Mouse (Mus musculus) brown adipose tissue, adult 24 weeks (tissue): ENCODE results near the gene Lrrc2. TPM values are rescaled to one million over a fixed set of nuclear protein-coding genes. Genes with fewer than 3 reads are reported as not detected.

ENCODE experiments used
- H3K27ac ChIP-seq: fragments of 200-500 bp; replicated peaks from 2 replicates; pipeline ENCODE4 v1.5.1; 2012; ENCODE audit warnings: low read depth, mild to moderate bottlenecking, low read length
- H3K4me1 ChIP-seq: fragments of 200-500 bp; 2 replicates; pipeline ENCODE4 v1.6.1; 2012; ENCODE audit warnings: low read length, mixed read lengths; ENCODE audit not compliant: control insufficient read depth, insufficient read depth, insufficient read length
- H3K4me3 ChIP-seq: fragments of 200-500 bp; 2 replicates; pipeline ENCODE4 v1.5.1; 2012; ENCODE audit warnings: low read depth, mild to moderate bottlenecking, low read length, moderate library complexity; ENCODE audit not compliant: insufficient read depth
- polyA plus RNA-seq: library from polyadenylated mRNA; stranded (reverse); fragments of >200 nt; gene quantifications from 2 replicates; pipeline ENCODE4 v1.2.4, GENCODE M21; 2012; ENCODE audit not compliant: missing spikeins, insufficient read depth, insufficient read length

Gene Lrrc2
- polyA plus RNA-seq, 1 experiment: not detected

DNA sequence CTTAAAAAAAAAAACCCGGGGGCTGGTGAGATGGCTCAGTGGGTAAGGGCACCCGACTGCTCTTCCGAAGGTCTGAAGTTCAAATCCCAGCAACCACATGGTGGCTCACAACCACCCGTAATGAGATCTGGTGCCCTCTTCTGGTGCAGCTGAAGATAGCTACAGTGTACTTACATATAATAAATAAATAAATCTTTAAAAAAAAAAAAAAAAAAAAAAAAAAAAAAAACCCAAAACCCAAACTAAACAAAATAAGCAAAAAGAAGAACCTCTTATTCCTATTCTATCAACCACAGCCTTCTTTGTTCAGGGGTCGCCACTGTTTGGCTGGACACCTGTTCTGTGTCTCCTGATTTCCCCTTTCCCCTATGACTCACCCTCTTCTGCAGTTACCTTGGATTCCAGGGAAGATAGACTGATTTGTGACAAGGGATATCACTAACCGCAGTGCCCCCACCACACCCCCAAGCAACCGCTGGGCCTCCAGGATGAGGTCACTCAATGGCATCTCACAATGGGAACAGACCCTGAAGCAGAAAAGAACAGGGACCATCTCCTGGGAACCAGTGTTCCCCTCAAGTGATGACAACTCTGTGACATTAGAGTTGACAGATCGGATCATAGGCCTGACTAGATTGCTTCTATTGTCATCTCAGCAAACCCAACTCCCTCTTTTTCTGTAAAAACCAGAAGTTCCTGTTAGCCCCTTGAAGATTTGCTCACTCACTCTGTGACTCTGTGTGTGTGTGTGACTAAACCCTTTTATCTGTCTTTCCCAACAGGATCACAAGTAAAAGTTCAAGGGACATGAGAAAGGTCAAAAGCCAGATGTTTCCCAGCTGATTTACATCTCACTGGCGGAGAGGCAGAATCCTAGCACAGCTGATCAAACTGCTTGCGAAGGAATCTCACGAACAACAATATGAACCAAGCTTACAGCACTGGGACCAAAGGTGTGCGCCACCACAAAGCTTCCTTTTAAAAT lies 13.5 kb upstream of the Lrrc2 start:
- H3K4me3 ChIP-seq: no peak overlapping the region
- no peaks in the 10 kb centered on the region for H3K4me1 ChIP-seq
- no peak overlapping the region for H3K27ac ChIP-seq

DNA sequence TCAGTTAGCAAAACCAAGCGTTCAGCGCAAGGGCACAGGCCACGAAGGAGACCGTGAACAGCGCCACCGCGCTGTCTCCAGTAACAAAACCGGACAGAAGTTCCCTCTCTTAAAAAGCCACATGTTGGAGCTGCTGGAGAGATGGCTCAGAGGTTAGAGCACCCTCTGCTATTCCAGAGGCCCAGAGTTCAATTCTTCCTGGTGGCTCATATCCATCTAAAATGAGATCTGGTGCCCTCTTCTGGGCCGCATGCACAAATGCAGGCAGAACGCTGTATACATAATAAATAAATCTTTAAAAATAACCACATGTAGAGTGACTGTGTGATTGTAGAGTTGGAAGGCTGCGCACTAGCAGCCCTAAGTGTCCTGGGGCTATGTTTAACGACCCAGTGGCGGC lies 7.1 kb upstream of the Lrrc2 start:
- no peak overlapping the region for H3K27ac ChIP-seq
- no peaks in the 10 kb centered on the region for H3K4me1 ChIP-seq
- H3K4me3 ChIP-seq: no peak overlapping the region

- no peak overlapping the region for H3K4me3 ChIP-seq
- H3K27ac ChIP-seq: no peak overlapping the region
Observed at GRCm38 (mm10) chr9:110945343-110945742, 6.0 kb upstream of the Lrrc2 start.

GRCm38 (mm10) chr9:110945926-110946325 lies 5.4 kb upstream of the Lrrc2 start, which contains the start of gene Tdgf1:
Gene Tdgf1, minus strand, starts transcription at chr9:110946158.
- no peak within 1 kb of the TSS for H3K4me3 ChIP-seq

More at GRCm38 (mm10) chr9:110945343-110945742, 6.0 kb upstream of the Lrrc2 start:
- no peaks in the 10 kb centered on the region for H3K4me1 ChIP-seq

GRCm38 (mm10) chr9:110946548-110947044 lies 4.7 kb upstream of the Lrrc2 start:
- Histone ChIP-seq H3K27ac (no peak overlapping the region), H3K4me3 (no peak overlapping the region), H3K4me1 (no peaks in the 10 kb centered on the region)

More at GRCm38 (mm10) chr9:110945926-110946325, 5.4 kb upstream of the Lrrc2 start, which contains the start of gene Tdgf1:
- no peak within 1 kb of the TSS for H3K27ac ChIP-seq
- no peaks in the 10 kb centered on the region for H3K4me1 ChIP-seq

GRCm38 (mm10) chr9:110947261-110947661 lies 4.1 kb upstream of the Lrrc2 start:
- H3K4me3 ChIP-seq: no peak overlapping the region
- no peak overlapping the region for H3K27ac ChIP-seq
- H3K4me1 ChIP-seq: no peaks in the 10 kb centered on the region

DNA sequence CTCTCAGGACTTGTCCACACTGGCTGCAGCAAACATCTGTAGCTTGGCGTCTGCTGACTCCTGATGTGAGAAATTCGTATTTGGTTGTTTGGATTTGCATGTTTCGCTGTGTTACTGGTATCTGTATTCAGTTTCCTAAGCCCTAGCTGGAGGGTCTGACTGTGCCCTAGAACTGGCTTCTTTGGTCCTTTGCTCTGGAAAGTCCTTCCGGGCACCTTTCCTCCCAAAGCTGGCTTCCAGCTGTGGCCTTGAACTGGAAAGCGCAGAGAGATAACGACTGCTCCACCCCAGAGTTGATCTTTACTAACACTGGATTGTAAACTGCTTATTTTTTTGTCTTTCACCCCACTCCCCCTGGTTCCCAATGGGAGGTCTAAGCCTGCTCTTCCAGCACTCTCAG lies 3.4 kb upstream of the Lrrc2 start:
- Histone ChIP-seq H3K4me3 (no peak overlapping the region), H3K4me1 (no peaks in the 10 kb centered on the region), H3K27ac (no peak overlapping the region)

- Histone ChIP-seq H3K27ac (no peak overlapping the region), H3K4me1 (0 out of 2 replicates have a peak, but pooled peaks cover 4% of the 10 kb centered on the region), H3K4me3 (no peak overlapping the region)
Observed at GRCm38 (mm10) chr9:110948813-110949310, 2.5 kb upstream of the Lrrc2 start.

DNA sequence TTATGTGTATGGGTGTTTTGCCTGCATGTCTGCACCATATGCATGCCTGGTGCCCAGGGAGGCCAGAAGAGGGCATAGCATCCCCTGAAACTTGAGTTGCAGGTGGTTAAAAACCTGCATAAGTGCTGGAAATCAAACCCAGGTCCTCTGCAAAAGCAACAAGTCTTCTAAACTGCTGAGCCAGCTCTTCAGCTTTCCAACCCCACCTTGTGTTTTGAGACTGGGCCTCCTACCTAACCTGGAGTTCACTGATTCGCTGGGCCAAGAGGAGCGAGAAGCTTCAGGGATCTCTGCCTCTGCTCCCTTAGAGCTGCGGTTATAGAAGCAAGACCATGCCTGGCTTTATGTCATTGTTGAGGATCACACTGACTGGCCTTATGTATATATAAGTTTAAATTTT lies 1.2 kb upstream of the Lrrc2 start:
- no peak overlapping the region for H3K4me3 ChIP-seq
- H3K27ac ChIP-seq: no peak overlapping the region
- 0 out of 2 replicates have a peak, but pooled peaks cover 4% of the 10 kb centered on the region for H3K4me1 ChIP-seq

DNA sequence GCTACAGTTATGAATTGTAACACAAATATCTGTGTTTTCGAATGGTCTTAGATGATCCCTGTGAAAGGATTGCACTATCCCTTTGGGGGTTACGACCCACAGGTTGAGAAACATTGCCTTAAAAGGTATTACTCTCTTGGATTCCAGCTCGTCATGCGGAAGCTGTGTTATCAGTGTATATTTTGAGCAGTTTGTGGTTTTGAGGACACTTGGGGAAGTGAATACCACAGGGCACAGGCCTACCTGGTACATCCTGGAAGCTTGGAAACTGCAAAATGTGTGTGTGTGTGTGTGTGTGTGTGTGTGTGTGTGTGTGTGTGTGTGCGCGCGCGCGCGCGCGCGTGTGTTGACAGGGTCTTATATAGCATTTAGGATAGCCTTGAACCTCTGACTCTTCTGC lies 521 bp downstream of the Lrrc2 start:
- Histone ChIP-seq H3K27ac (no peak overlapping the region), H3K4me3 (no peak overlapping the region), H3K4me1 (0 out of 2 replicates have a peak, but pooled peaks cover 4% of the 10 kb centered on the region)

- 0 out of 2 replicates have a peak, but pooled peaks cover 4% of the 10 kb centered on the region for H3K4me1 ChIP-seq
- no peak overlapping the region for H3K27ac ChIP-seq
- no peak overlapping the region for H3K4me3 ChIP-seq
Observed at GRCm38 (mm10) chr9:110952398-110952797, 1.1 kb downstream of the Lrrc2 start.

DNA sequence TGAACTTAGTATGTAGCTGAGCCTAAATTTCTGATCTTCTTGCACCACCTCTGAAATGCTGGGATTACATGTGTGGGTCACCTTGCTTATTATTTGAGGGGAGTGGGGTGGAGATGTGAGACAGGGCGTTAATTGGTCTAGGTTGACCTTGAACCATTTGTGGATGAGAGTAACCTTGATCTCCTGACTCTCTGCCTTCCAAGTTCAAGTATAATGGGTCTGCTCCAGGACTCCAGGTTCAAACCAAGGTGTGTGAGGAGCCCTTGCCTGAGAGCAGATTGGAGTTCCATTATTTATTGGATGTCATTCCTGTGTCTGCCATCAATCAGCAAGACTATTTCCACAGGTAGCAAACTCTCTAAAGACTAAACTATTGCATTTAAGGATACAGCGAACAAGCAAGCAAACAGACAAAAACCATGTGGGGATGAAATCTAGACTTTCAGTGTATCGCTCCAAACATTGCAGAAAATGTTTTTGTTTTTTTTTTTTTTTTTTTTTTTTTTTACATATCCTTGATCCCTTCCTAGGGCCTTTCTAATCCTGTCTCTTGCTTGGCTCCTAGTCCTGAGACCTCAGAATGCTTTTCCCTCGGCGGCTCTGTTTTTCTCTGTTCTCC lies 1.7 kb downstream of the Lrrc2 start:
- Histone ChIP-seq H3K27ac (no peak overlapping the region), H3K4me1 (0 out of 2 replicates have a peak, but pooled peaks cover 4% of the 10 kb centered on the region), H3K4me3 (peak overlapping the region; percentile 65)

DNA sequence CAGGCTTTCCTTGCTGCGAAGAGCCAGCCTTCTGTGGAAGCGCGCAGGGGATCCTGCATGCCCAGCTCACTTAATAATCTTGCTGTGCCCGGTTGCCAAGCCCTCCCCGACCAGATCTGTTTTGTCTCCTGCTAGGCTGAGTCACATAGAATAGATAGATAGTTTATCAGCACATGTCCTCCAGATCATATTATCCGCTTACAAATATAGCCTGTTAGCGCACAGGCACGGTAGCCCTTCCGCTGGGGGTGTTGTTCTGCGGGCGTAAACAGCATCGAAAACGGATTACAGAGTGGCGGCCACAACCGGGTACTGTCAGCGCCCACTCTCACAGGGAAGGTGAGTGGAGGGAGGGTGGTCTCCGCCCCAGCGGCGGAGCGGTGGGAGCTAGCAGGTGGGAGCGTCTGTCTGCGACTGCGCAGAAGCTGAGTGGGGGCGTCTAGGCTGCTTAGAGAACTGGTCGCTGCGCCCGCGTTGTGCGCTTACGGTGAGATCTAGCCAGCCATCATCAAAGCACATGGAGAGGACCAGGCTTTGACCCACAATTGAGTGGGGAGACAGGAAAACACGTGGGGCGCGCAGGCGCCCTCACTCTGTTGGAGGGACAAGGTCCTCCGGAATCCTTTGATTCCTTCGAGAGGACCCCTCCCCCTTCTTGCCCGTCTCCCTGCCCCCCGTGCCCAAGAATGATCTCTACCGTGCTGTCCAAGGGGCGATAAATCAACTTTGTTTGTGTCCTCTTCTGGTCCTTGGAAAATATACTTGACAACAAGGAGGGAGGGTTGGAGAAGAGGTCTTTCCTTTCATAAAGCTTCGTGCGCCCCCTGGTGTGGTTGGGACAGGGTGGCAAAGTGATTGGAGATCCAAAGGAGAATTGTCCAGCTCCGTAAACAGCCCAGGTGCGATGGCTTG lies 2.5 kb downstream of the Lrrc2 start:
- H3K27ac ChIP-seq: no peak overlapping the region
- H3K4me1 ChIP-seq: 0 out of 2 replicates have a peak, but pooled peaks cover 4% of the 10 kb centered on the region
- peak overlapping the region; percentile 65 for H3K4me3 ChIP-seq

GRCm38 (mm10) chr9:110954681-110955445 lies 3.5 kb downstream of the Lrrc2 start:
- no peak overlapping the region for H3K27ac ChIP-seq

More at GRCm38 (mm10) chr9:110954681-110955445, 3.5 kb downstream of the Lrrc2 start:
- no peak overlapping the region for H3K4me3 ChIP-seq
- H3K4me1 ChIP-seq: 0 out of 2 replicates have a peak, but pooled peaks cover 4% of the 10 kb centered on the region
